In genomic region chr14:118226471-118227155, GRCm38 (mm10) we compare ENCODE assay signal across 13 mouse cellular contexts. TPM values are rescaled to one million over a fixed set of nuclear protein-coding genes. Genes with fewer than 3 reads are reported as not detected.
DNase-seq lines count a peak whose midpoint lies in the region; ATAC-seq lines count a peak whose summit lies in the region.
"Had no signal": no experiment of that assay in that cellular context is flagged by ENCODE, and none has a peak within 500 bp of the region (broad histone marks: within the 10 kb centered on the region; RNA-seq: fewer than 3 reads in every experiment).

No protein-coding gene starts in this region.

- no peak overlapping the region for H3K9ac ChIP-seq in forebrain, embryonic 16.5 days (replicated peaks; ENCODE audit: low read depth, low read length)
- H3K9ac ChIP-seq in midbrain, embryonic 12.5 days (replicated peaks) = no peak overlapping the region; the same call in 1 of the 2 replicates
- H3K9ac ChIP-seq in liver, embryonic 12.5 days = no peak overlapping the region

- H3K9me3 ChIP-seq in forebrain, embryonic 16.5 days (ENCODE audit: control insufficient read depth, low read length) = no peaks in the 10 kb centered on the region
- H3K9me3 ChIP-seq in midbrain, embryonic 12.5 days = no peaks in the 10 kb centered on the region
- no peaks in the 10 kb centered on the region for H3K9me3 ChIP-seq in liver, embryonic 12.5 days (replicated peaks)

- no peaks in the 10 kb centered on the region for H3K36me3 ChIP-seq in forebrain, embryonic 16.5 days (ENCODE audit: control insufficient read depth, insufficient read depth)
- H3K36me3 ChIP-seq in midbrain, embryonic 12.5 days = no peaks in the 10 kb centered on the region
- no peaks in the 10 kb centered on the region for H3K36me3 ChIP-seq in liver, embryonic 12.5 days

- intact Hi-C loops in left cerebral cortex, postnatal 4 days (cut with DNase I) = no loop called here

- DNase-seq in retina, embryonic 14.5 days (ENCODE audit: low spot score) = peak; percentile 22
- no peak for DNase-seq in retina, postnatal 1 day
- DNase-seq in testis, postnatal 10 days (ENCODE audit: low spot score) = no peak
- no peak for DNase-seq in left cerebral cortex, postnatal 4 days
- DNase-seq: adrenal gland, postnatal 25 days; cerebellum, postnatal 14 days had no signal

- peaks cover 37% of the 10 kb centered on the region for H3K27me3 ChIP-seq in forebrain, embryonic 16.5 days (replicated peaks; ENCODE audit: control insufficient read depth, insufficient read depth, low read length)
- peaks cover 78% of the 10 kb centered on the region for H3K27me3 ChIP-seq in midbrain, embryonic 12.5 days
- peaks cover 95% of the 10 kb centered on the region for H3K27me3 ChIP-seq in liver, embryonic 12.5 days (replicated peaks)

- 6% methylated on average over 21 of the region's 21 CpGs for WGBS in forebrain, embryonic 16.5 days
- 2% methylated on average over 21 of the region's 21 CpGs for WGBS in midbrain, embryonic 12.5 days
- WGBS in liver, embryonic 12.5 days (ENCODE audit: insufficient replicate concordance) = 2% methylated on average over 21 of the region's 21 CpGs

- peaks cover 40% of the 10 kb centered on the region for H3K4me1 ChIP-seq in forebrain, embryonic 16.5 days (replicated peaks; ENCODE audit: control insufficient read depth, insufficient read depth, low read length)
- H3K4me1 ChIP-seq in midbrain, embryonic 12.5 days = peaks cover 64% of the 10 kb centered on the region
- no peaks in the 10 kb centered on the region for H3K4me1 ChIP-seq in liver, embryonic 12.5 days

- ATAC-seq in forebrain, embryonic 16.5 days = no peak
- no peak for ATAC-seq in midbrain, embryonic 12.5 days (ENCODE audit: low FRiP score, low read depth)
- no peak for ATAC-seq in liver, embryonic 12.5 days

- H3K4me2 ChIP-seq in forebrain, embryonic 16.5 days (ENCODE audit: low read length) = peak overlapping the region; percentile 47
- peak overlapping the region; percentile 49 for H3K4me2 ChIP-seq in midbrain, embryonic 12.5 days (replicated peaks)
- no peak overlapping the region for H3K4me2 ChIP-seq in liver, embryonic 12.5 days

- H3K27ac ChIP-seq in forebrain, embryonic 16.5 days (ENCODE audit: low read length) = no peak overlapping the region
- no peak overlapping the region for H3K27ac ChIP-seq in midbrain, embryonic 12.5 days (replicated peaks)
- no peak overlapping the region for H3K27ac ChIP-seq in liver, embryonic 12.5 days
- H3K27ac ChIP-seq: macrophage had no signal

- no peak overlapping the region for H3K4me3 ChIP-seq in forebrain, embryonic 16.5 days (replicated peaks; ENCODE audit: low read length)
- H3K4me3 ChIP-seq in midbrain, embryonic 12.5 days = peak overlapping the region; percentile 27; the same call in 1 of the 2 replicates
- H3K4me3 ChIP-seq in liver, embryonic 12.5 days = no peak overlapping the region

RNA-seq across cellular contexts. Expression of gene Sox21, which starts 10.2 kb away (rescaled TPM):
- 4.8 and 5.9 TPM in 2 replicates for polyA plus RNA-seq in forebrain, embryonic 16.5 days (2015; fragmentation: Nextera tagmentation; extraction: Ambion mirVana)
- 34.8 and 35.5 TPM in 2 replicates for polyA plus RNA-seq in midbrain, embryonic 12.5 days (2016; fragmentation: Nextera tagmentation; extraction: Ambion mirVana)
- 0.02 TPM in 1 of 2 replicates, not detected in the other for polyA plus RNA-seq in liver, embryonic 12.5 days (2016; fragmentation: Nextera tagmentation; extraction: Ambion mirVana)
- 10 to 100 TPM; 10.8 to 11.7 TPM for total RNA-seq in left cerebral cortex, postnatal 4 days (2021)
- total RNA-seq: adrenal gland, postnatal 25 days; MEL had no signal
- polyA plus RNA-seq: kidney, embryonic 14.5 days; macrophage had no signal

RNA-seq across cellular contexts. Expression of gene Gm9376, which starts 40.1 kb away (rescaled TPM):
- polyA plus RNA-seq in forebrain, embryonic 16.5 days (2015; fragmentation: Nextera tagmentation; extraction: Ambion mirVana) = not detected in 2 replicates
- polyA plus RNA-seq in midbrain, embryonic 12.5 days (2016; fragmentation: Nextera tagmentation; extraction: Ambion mirVana) = not detected in 2 replicates
- not detected in 2 replicates for polyA plus RNA-seq in liver, embryonic 12.5 days (2016; fragmentation: Nextera tagmentation; extraction: Ambion mirVana)
- total RNA-seq in left cerebral cortex, postnatal 4 days (2021) = not detected
- total RNA-seq: adrenal gland, postnatal 25 days; left cerebral cortex, postnatal 25 days; MEL had no signal
- polyA plus RNA-seq: kidney, embryonic 14.5 days; macrophage had no signal
